Mouse (Mus musculus) embryonic stem cell, embryonic (primary cell): ENCODE measurements around the gene Snrnp27.

Source experiments
- CTCF ChIA-PET, 4 experiments: fragments of 300-600 bp in 2 of 4; fragments of 350-600 bp in 2 of 4; sonication (Branson Sonifier 250); formaldehyde crosslinking; loops; one replicate each; lab custom pipeline; 2022; ENCODE audit warnings: inconsistent platforms in 2 of 4; lab: Charles Lee
- POLR2A ChIA-PET, 4 experiments: fragments of 300-600 bp in 2 of 4; fragments of 350-600 bp in 2 of 4; sonication (Branson Sonifier 250); formaldehyde crosslinking; loops; one replicate each; lab custom pipeline; 2022; ENCODE audit warnings: antibody characterized with exemption in 4 of 4, inconsistent platforms in 1 of 4; lab: Charles Lee

Snrnp27 gene

GRCm38 (mm10) chr6:86640161-86640560 is 44.2 kb downstream of the Snrnp27 start:
- CTCF ChIA-PET = interaction anchor here in 1 of 4 experiments (0.6 to 0.7 kb wide), 2 partner anchors 60 to 491 kb away, joined by 3 read pairs; no protein-coding TSS in a partner anchor

GRCm38 (mm10) chr6:86639180-86640160 is 44.9 kb downstream of the Snrnp27 start:
- CTCF ChIA-PET = interaction anchor here (0.6 to 1.3 kb wide), 4 partner anchors 40 to 492 kb away, joined by 3 read pairs; no protein-coding TSS in a partner anchor
- POLR2A ChIA-PET = interaction anchor here in 3 of 4 experiments (0.5 to 1.4 kb wide), 5 partner anchors 25 to 1623 kb away, joined by 3 to 10 read pairs (median 3); no protein-coding TSS in a partner anchor

More at GRCm38 (mm10) chr6:86640161-86640560, 44.2 kb downstream of the Snrnp27 start:
- POLR2A ChIA-PET = interaction anchor here in 3 of 4 experiments (0.9 to 4.1 kb wide), 17 partner anchors 10 to 167 kb away, joined by 3 to 75 read pairs (median 10); partner anchors contain the start of gene Asprv1 (in 1 of the 3)

- CTCF ChIA-PET = interaction anchor here in 3 of 4 experiments (0.6 to 1.3 kb wide), 5 partner anchors 39 to 493 kb away, joined by 3 to 9 read pairs (median 4); no protein-coding TSS in a partner anchor
These were observed 45.9 kb downstream of the Snrnp27 start for GRCm38 (mm10) chr6:86638434-86638833.

GRCm38 (mm10) chr6:86637860-86638259 is 46.5 kb downstream of the Snrnp27 start:
- ChIA-PET CTCF (interaction anchor here in 3 of 4 experiments (0.6 to 1.3 kb wide), 5 partner anchors 39 to 492 kb away, joined by 3 to 9 read pairs (median 4); no protein-coding TSS in a partner anchor), POLR2A (interaction anchor here in 2 of 4 experiments (0.5 to 2.2 kb wide), 2 partner anchors 13 to 374 kb away, joined by 3 to 6 read pairs; no protein-coding TSS in a partner anchor)

More at GRCm38 (mm10) chr6:86638434-86638833, 45.9 kb downstream of the Snrnp27 start:
- POLR2A ChIA-PET = interaction anchor here in 2 of 4 experiments (0.5 to 2.2 kb wide), 4 partner anchors 13 to 374 kb away, joined by 3 to 6 read pairs (median 3); no protein-coding TSS in a partner anchor

GRCm38 (mm10) chr6:86637171-86637835 is 47.0 kb downstream of the Snrnp27 start:
- POLR2A ChIA-PET = interaction anchor here in 2 of 4 experiments (1.0 to 2.2 kb wide), 3 partner anchors 14 to 31 kb away, joined by 3 to 6 read pairs (median 5); no protein-coding TSS in a partner anchor
- CTCF ChIA-PET = interaction anchor here in 2 of 4 experiments (0.6 to 1.1 kb wide), 3 partner anchors 38 to 1202 kb away, joined by 3 to 9 read pairs (median 3); no protein-coding TSS in a partner anchor

GRCm38 (mm10) chr6:86636495-86636894 is 47.8 kb downstream of the Snrnp27 start:
- ChIA-PET CTCF (interaction anchor here in 1 of 4 experiments (1.1 kb wide), 1 partner anchor 37 kb away, joined by 3 read pairs; no protein-coding TSS in a partner anchor), POLR2A (interaction anchor here in 2 of 4 experiments (0.9 to 2.2 kb wide), 6 partner anchors 14 to 53 kb away, joined by 3 to 6 read pairs (median 4); no protein-coding TSS in a partner anchor)

GRCm38 (mm10) chr6:86630141-86630540 is 54.2 kb downstream of the Snrnp27 start:
- CTCF ChIA-PET = interaction anchor here in 1 of 4 experiments (0.5 to 1.8 kb wide), 2 partner anchors 31 to 368 kb away, joined by 3 to 4 read pairs; no protein-coding TSS in a partner anchor

GRCm38 (mm10) chr6:86627946-86628345 is 56.4 kb downstream of the Snrnp27 start, which contains the start of gene Asprv1:
Gene Asprv1, plus strand, starts transcription at chr6:86628164.
- ChIA-PET CTCF (interaction anchor here in 2 of 4 experiments (0.6 to 0.9 kb wide), 2 partner anchors 29 to 36 kb away, joined by 3 read pairs; no protein-coding TSS in a partner anchor), POLR2A (interaction anchor here in 2 of 4 experiments (1.3 to 4.0 kb wide), 3 partner anchors 9 to 13 kb away, joined by 3 to 13 read pairs (median 5); no protein-coding TSS in a partner anchor)

More at GRCm38 (mm10) chr6:86630141-86630540, 54.2 kb downstream of the Snrnp27 start:
- POLR2A ChIA-PET = interaction anchor here in 3 of 4 experiments (0.6 to 4.0 kb wide), 7 partner anchors 11 to 112 kb away, joined by 3 to 18 read pairs (median 3); no protein-coding TSS in a partner anchor
